Mouse (Mus musculus) cortical plate, adult 2 months (tissue): ENCODE data around the gene Spaca6. TPM values are rescaled to one million over a fixed set of nuclear protein-coding genes. Genes with fewer than 3 reads are reported as not detected.

Source experiments
- H3K27ac ChIP-seq: fragments of 200-500 bp; 2 replicates; pipeline ENCODE4 v1.5.1; 2012; ENCODE audit warnings: low read length, control low read depth, inconsistent platforms; ENCODE audit not compliant: insufficient read depth
- H3K4me1 ChIP-seq: fragments of 200-500 bp; 2 replicates; pipeline ENCODE4 v1.6.1; 2011; ENCODE audit warnings: low read length; ENCODE audit not compliant: control insufficient read depth, insufficient read depth
- H3K4me3 ChIP-seq: fragments of 200-500 bp; 2 replicates; pipeline ENCODE4 v1.5.1; 2011; ENCODE audit warnings: mild to moderate bottlenecking, low read length, control low read depth; ENCODE audit not compliant: insufficient read depth
- CTCF ChIP-seq: fragments of 200-500 bp; IDR thresholded peaks from 2 replicates; pipeline ENCODE4 v1.5.1; 2011; ENCODE audit warnings: mild to moderate bottlenecking, control low read depth, low read length; ENCODE audit not compliant: insufficient read depth; ENCODE audit errors: extremely low read depth
- POLR2A ChIP-seq: fragments of 200-500 bp; IDR thresholded peaks from 2 replicates; pipeline ENCODE4 v1.6.1; 2011; ENCODE audit warnings: mild to moderate bottlenecking, low read length, control low read depth; ENCODE audit not compliant: insufficient read depth; ENCODE audit errors: extremely low read depth
- polyA plus RNA-seq: library from polyadenylated mRNA; depleted of rRNA; stranded (reverse); fragments of >200 nt; gene quantifications from 2 replicates; pipeline ENCODE4 v1.2.3, GENCODE M21; 2012; rRNA removed

Gene Spaca6
- polyA plus RNA-seq, 1 experiment: 92.5 TPM

DNA sequence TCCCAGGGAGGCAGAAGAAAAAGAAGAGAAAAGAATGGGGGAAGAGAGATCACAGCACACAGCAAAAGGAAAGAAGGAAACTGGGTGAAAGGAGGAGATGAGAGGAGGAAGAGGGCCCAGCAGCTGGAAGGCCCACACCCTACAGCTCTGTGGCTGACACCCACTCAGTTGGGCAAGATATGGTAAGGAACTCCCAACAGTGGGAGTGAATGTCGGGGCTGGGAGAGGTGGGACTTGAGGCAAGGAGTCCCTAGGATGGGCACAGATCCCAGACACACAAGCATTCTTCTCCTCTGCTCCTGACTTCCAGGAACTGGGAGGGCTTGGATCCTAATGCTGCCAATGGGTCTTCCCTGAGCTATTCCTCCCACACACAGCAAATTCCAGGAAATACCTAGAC, 35.4 kb downstream of the Spaca6 start:
- Histone ChIP-seq H3K27ac (no peak overlapping the region), H3K4me3 (no peak overlapping the region), H3K4me1 (no peaks in the 10 kb centered on the region)
- TF ChIP-seq POLR2A: no peak

DNA sequence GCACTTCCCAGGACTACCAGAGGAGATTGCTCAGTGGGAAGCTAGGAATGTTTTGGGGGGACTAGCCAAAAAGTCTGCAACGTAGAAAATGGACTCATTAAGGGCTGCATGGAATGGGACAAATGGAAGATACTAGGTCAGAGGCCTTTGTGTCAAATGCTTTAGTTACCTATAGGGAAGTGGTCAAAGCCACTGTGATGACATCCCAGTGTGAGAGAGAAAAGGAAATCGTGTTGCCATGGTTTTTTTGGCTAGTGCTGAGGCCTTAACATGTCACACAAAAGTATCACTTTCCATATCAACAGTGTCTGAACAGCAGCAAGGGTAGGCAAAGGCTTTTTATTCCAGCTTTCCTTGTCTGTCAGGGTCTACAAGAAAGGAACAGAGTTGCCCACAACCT, 38.2 kb downstream of the Spaca6 start:
- TF ChIP-seq POLR2A (no peak), CTCF (no peak)
- no peak overlapping the region for H3K27ac ChIP-seq
- H3K4me1 ChIP-seq: no peaks in the 10 kb centered on the region
- H3K4me3 ChIP-seq: no peak overlapping the region

DNA sequence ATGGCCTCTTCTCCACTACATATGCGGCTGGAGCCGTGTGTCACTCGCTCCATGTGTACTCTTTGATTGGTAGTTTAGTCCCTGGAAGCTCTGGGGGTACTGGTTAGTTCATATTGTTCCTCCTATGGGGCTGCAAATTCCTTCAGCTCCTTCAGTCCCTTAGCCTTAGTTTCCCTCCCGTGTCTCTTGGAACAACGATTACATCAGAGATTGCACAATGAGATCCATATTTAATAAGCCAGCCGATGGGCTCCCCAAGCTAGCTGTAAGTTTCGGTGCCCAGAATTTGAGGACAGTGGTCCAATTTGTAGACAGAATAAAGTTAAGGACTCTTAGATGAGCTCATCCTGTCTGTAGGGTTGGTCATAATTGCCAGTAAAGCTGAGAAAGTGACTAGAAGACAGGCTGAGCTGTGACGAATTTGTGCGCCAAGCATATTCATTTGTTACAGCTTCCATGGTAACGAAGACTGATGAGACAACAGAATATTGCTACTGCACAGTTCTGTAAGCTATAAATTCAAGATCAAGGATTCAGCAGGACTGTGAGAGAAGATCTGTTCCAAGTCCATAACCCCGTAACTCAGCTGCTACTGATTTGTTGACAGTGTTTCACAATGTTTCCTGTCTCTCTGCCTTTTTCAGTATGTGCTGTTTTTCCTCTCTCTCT, 40.0 kb downstream of the Spaca6 start:
- H3K27ac ChIP-seq: no peak overlapping the region
- TF ChIP-seq POLR2A (no peak), CTCF (no peak)
- H3K4me1 ChIP-seq: no peaks in the 10 kb centered on the region
- H3K4me3 ChIP-seq: no peak overlapping the region

DNA sequence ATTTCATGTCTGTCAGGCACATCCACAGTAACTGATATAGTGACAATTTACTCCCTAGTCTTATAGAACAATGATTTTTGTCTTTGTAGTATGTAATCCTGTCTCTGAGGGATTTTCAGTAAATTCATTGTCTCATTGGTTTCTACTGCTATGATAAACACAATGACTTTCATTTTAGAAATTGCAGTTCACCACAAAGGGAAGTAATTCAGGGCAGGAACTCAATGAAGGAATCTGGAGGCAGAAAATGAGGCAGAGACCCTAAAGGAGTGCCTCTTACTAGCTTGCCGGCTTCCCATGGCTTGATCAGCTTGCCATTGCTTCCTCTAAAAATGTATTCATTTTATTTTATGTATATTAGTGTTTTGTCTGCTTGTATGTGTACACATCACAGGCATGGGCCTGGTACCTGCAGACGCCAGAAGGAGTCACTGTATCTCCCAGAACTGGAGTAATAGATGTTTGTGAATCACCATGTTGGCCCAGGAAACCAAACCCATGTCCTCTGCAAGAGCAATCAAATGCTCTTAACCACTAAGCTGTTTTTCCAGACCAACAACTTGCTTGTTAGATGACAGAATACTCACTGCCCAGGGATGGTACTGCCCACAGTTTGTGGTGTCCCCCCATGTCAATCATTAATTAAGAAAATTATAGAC, 44.1 kb downstream of the Spaca6 start:
- no peak overlapping the region for H3K4me3 ChIP-seq
- H3K27ac ChIP-seq: no peak overlapping the region
- TF ChIP-seq POLR2A: no peak
- TF ChIP-seq CTCF: no peak
- no peaks in the 10 kb centered on the region for H3K4me1 ChIP-seq

DNA sequence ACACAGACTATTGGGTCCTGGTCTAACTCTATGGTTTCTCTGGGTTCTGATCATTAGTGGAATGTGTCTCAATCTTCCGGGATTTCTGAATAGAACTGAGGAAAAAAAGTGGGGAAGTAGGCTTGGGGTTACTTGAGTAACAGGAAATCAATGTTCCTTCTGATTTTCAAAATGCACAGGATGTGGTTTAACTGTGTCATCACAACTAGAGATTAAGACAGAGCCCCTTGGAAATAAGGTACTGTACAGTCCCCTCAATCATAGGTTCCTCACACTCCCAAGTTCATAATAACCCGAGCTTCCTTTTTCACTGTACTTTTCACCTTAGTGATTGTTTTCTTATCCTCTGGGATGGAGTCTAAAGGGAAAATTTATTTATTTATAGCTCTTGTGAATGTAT, 44.7 kb downstream of the Spaca6 start:
- Histone ChIP-seq H3K27ac (no peak overlapping the region), H3K4me1 (no peaks in the 10 kb centered on the region), H3K4me3 (no peak overlapping the region)
- TF ChIP-seq POLR2A (no peak), CTCF (no peak)

GRCm38 (mm10) chr17:17879347-17879746, 52.4 kb downstream of the Spaca6 start:
- no peak for TF ChIP-seq POLR2A
- no peak overlapping the region for H3K4me3 ChIP-seq
- H3K27ac ChIP-seq: no peak overlapping the region
- no peaks in the 10 kb centered on the region for H3K4me1 ChIP-seq

GRCm38 (mm10) chr17:17882672-17883071, 55.7 kb downstream of the Spaca6 start:
- TF ChIP-seq CTCF: no peak
- TF ChIP-seq POLR2A: no peak
- Histone ChIP-seq H3K4me1 (no peaks in the 10 kb centered on the region), H3K27ac (no peak overlapping the region), H3K4me3 (no peak overlapping the region)

GRCm38 (mm10) chr17:17883840-17884239, 56.9 kb downstream of the Spaca6 start, which contains the start of gene Fpr1:
TSS of gene Fpr1 (minus strand) at chr17:17883940.
- Histone ChIP-seq H3K4me3 (no peak within 1 kb of the TSS), H3K4me1 (no peaks in the 10 kb centered on the region), H3K27ac (no peak within 1 kb of the TSS)
- TF ChIP-seq CTCF (no peak), POLR2A (no peak)

DNA sequence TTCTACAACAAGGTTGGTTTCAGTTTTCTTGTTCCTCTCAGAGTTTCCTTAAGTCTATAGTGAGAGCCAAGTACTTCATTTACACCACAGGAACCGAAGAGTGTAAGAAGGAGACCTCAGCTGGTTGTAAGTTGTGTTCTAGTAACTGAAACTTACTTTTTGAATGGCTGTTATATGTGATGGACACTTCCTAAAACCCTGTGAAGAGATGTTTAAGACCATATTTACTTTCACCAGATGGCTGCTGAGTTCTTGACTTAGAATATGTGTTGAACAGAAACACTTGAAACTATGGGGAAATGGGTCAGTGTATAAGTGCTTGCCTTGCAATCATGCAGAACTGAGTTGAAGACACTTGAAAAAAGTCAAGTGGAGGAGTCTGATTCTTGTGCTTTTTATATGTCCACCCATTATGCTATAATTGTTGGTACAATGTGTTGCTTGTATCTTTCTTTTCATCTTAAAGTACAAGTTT, 60.9 kb downstream of the Spaca6 start, which contains the start of the genes Fpr2 and Fpr3:
Fpr2 (plus strand) TSS at position 51 of the 475 bp plus-strand sequence.
Fpr3 (plus strand) TSS at position 79 of the 475 bp plus-strand sequence.
- TF ChIP-seq CTCF: no peak
- no peak for TF ChIP-seq POLR2A
- no peak within 1 kb of the TSS for H3K4me3 ChIP-seq
- H3K4me1 ChIP-seq: no peaks in the 10 kb centered on the region
- no peak within 1 kb of the TSS for H3K27ac ChIP-seq

DNA sequence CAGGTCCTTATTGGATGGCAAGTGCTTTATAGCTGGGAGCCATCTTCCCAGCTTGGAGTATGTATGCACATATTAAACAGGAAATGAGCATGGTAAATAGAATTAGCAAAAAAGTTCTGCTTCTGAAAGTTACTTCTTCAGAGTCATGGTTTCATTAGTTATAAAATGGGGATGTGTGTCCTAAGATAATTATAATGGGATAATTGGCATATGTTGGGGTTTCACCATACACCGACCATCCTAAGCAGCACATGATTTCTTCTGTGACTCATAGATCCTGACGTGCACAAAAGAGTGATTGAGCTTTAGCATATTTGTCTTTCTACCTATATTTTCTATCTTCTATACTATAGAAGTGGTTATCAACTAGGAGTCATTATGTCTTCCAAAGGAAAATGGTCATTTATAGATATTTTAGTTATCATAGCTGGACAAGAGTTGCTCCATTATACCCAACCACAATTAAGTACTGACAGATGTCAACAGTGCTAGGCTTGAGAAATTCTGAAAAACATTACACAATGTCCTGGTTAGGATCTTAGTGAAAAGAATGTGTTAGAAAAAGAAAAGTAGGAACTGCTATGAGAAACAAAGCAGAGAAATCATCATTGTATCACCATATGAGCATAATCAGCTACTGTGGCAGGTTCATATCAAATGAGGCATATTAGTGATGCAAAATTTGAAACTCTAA, 62.9 kb downstream of the Spaca6 start:
- Histone ChIP-seq H3K4me1 (no peaks in the 10 kb centered on the region), H3K27ac (no peak overlapping the region), H3K4me3 (no peak overlapping the region)
- no peak for TF ChIP-seq POLR2A
- TF ChIP-seq CTCF: no peak

Other genes starting within 250 kb of the Spaca6 start
- 21.1 and 21.2 TPM in 2 replicates for gene Lnpep, start 202.1 kb upstream of the Spaca6 start, polyA plus RNA-seq
- gene Vmn2r90, start 123.4 kb upstream of the Spaca6 start, polyA plus RNA-seq: not detected in 2 replicates
- 0.58 and 0.61 TPM in 2 replicates for gene Has1, start 28.0 kb downstream of the Spaca6 start, polyA plus RNA-seq
- not detected in 2 replicates for gene Fpr1, start 56.8 kb downstream of the Spaca6 start, polyA plus RNA-seq
- 0.65 and 0.85 TPM in 2 replicates for gene Fpr2, start 60.7 kb downstream of the Spaca6 start, polyA plus RNA-seq
- gene Fpr3, start 60.7 kb downstream of the Spaca6 start, polyA plus RNA-seq: not detected in 2 replicates
- not detected in 2 replicates for gene Fpr-rs4, start 194.6 kb downstream of the Spaca6 start, polyA plus RNA-seq
- gene Vmn2r124, start 222.3 kb downstream of the Spaca6 start, polyA plus RNA-seq: not detected in 2 replicates